Mouse (Mus musculus): ENCODE measurements around the gene Mlkl. TPM values are rescaled to one million over a fixed set of nuclear protein-coding genes. Genes with fewer than 3 reads are reported as not detected.
A peak's percentile ranks its signal among the peaks of the same experiment; 100 is the strongest.
"Not testable (repeated sequence)": the region's sequence is repeated elsewhere in the genome, so short reads cannot be mapped to it uniquely, and the experiment has no call there.

Mlkl gene
- polyA plus RNA-seq, 1 experiment from 2014 or later: 0.21 TPM

DNA sequence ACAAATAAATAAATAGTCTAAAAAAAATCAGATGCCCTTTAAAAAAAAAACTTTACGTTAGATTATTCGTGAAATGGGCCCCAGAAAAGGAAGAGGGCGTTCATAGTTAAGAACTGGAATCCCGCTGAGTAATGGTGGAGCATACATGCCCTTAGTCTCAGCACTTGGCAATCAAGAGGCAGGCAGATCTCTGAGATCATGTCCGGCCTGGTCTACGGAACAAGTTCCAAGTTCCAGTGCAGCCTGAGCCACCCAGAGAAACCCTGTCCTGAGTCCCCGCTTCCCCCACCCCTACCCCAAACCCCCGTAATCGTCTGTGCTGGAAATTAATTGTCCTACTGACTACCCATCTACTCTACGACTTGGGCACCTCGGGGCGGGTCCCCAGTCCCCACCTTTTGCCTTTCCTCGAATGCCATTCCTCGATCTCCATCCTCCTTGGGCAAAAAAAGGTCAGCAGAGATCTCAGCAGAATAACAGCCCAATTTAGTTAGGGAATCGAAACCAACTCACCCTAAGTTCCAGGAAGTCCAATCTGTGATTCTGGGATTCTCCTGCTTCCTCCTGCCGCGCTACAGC lies 577 bp downstream of the Mlkl start:
- Histone ChIP-seq H3K4me2 (ENCODE audit: low read length) (peak overlapping the region; percentile 69), H3K9ac (ENCODE audit: low read depth, low read length) (peak overlapping the region; percentile 45; the same call in 1 of the 2 replicates), H3K9me3 (replicated peaks; ENCODE audit: control insufficient read depth, low read length, poor library complexity, severe bottlenecking) (no peaks in the 10 kb centered on the region), H3K4me1 (ENCODE audit: control insufficient read depth, insufficient read depth, low read length) (peaks cover 9% of the 10 kb centered on the region), H3K27me3 (ENCODE audit: control insufficient read depth, insufficient read depth, low read depth, low read length) (peaks cover 5% of the 10 kb centered on the region), H3K4me3 (ENCODE audit: low read depth, low read length) (peak overlapping the region; percentile 39), H3K27ac (ENCODE audit: low read length) (no peak overlapping the region), H3K36me3 (ENCODE audit: control insufficient read depth, insufficient read depth, low read length) (no peaks in the 10 kb centered on the region)
- ATAC-seq: no peak
- 36% methylated on average over 17 of the region's 17 CpGs for WGBS

DNA sequence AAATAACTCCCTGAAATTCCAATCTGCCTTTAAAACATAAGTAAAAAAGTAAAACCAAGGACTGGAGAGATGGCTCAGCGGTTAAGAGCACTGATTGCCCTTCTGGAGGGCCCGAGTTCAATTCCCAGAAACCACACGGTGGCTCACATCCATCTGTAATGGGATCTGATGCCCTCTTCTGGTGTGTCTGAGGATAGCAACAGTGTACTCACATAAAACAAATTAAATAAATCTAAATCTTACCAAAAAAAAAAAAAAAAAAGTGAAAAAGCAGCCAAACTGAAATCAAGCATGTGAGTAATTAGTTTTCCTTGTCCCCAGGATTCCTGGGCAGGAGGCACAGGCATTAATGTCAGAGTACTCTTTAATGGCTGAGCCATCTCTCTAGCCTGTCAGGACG lies 1.3 kb downstream of the Mlkl start:
- Histone ChIP-seq H3K4me3 (ENCODE audit: low read depth, low read length) (no peak overlapping the region), H3K27me3 (ENCODE audit: control insufficient read depth, insufficient read depth, low read depth, low read length) (peaks cover 5% of the 10 kb centered on the region), H3K4me1 (ENCODE audit: control insufficient read depth, insufficient read depth, low read length) (peaks cover 9% of the 10 kb centered on the region), H3K9ac (ENCODE audit: low read depth, low read length) (no peak overlapping the region), H3K4me2 (ENCODE audit: low read length) (no peak overlapping the region), H3K9me3 (replicated peaks; ENCODE audit: control insufficient read depth, low read length, poor library complexity, severe bottlenecking) (no peaks in the 10 kb centered on the region), H3K36me3 (ENCODE audit: control insufficient read depth, insufficient read depth, low read length) (no peaks in the 10 kb centered on the region), H3K27ac (ENCODE audit: low read length) (no peak overlapping the region)
- ATAC-seq: no peak
- 83% methylated on average over 4 of the region's 4 CpGs for WGBS

DNA sequence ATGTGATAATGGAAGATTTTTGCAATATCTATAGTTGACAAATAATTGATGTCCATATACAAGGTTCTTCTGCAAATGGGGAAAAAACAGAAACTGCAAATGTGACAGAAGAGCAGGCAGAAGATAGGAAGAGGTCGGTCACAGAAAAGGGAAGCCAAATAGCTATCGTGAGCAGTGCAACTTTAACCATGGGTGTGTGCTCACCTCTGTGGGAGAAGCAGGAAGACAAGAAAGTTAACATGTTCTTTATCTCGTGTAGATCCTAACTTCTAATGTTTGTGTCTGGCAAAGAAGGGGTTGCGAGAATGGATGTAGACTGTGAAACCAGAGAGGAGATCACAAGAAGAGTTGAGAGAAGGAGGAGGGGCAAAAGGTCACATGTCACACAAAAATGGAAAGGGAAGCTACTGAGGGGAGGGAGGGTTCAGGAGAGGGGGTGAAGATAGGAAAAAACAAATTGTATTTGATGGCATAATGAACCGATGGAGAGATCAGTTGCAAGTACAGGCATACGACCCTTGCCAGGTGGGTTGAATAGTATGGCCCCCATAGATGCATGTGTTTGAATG lies 12.7 kb downstream of the Mlkl start:
- Histone ChIP-seq H3K9ac (ENCODE audit: low read depth, low read length) (no peak overlapping the region), H3K27me3 (ENCODE audit: control insufficient read depth, insufficient read depth, low read depth, low read length) (no peaks in the 10 kb centered on the region), H3K9me3 (replicated peaks; ENCODE audit: control insufficient read depth, low read length, poor library complexity, severe bottlenecking) (no peaks in the 10 kb centered on the region), H3K36me3 (ENCODE audit: control insufficient read depth, insufficient read depth, low read length) (no peaks in the 10 kb centered on the region), H3K4me2 (ENCODE audit: low read length) (no peak overlapping the region), H3K4me3 (ENCODE audit: low read depth, low read length) (no peak overlapping the region), H3K4me1 (ENCODE audit: control insufficient read depth, insufficient read depth, low read length) (no peaks in the 10 kb centered on the region), H3K27ac (ENCODE audit: low read length) (no peak overlapping the region)
- WGBS: 84% methylated on average over 6 of the region's 6 CpGs
- no peak for ATAC-seq

- 90% methylated on average over 12 of the region's 12 CpGs for WGBS
- Histone ChIP-seq H3K36me3 (ENCODE audit: control insufficient read depth, insufficient read depth, low read length) (no peaks in the 10 kb centered on the region), H3K4me3 (ENCODE audit: low read depth, low read length) (no peak overlapping the region), H3K4me1 (ENCODE audit: control insufficient read depth, insufficient read depth, low read length) (no peaks in the 10 kb centered on the region), H3K27me3 (ENCODE audit: control insufficient read depth, insufficient read depth, low read depth, low read length) (no peaks in the 10 kb centered on the region), H3K27ac (ENCODE audit: low read length) (no peak overlapping the region), H3K9me3 (replicated peaks; ENCODE audit: control insufficient read depth, low read length, poor library complexity, severe bottlenecking) (no peaks in the 10 kb centered on the region), H3K4me2 (ENCODE audit: low read length) (no peak overlapping the region), H3K9ac (ENCODE audit: low read depth, low read length) (no peak overlapping the region)
- ATAC-seq: no peak
Measured at GRCm38 (mm10) chr8:111314729-111315128, 23.2 kb downstream of the Mlkl start.

DNA sequence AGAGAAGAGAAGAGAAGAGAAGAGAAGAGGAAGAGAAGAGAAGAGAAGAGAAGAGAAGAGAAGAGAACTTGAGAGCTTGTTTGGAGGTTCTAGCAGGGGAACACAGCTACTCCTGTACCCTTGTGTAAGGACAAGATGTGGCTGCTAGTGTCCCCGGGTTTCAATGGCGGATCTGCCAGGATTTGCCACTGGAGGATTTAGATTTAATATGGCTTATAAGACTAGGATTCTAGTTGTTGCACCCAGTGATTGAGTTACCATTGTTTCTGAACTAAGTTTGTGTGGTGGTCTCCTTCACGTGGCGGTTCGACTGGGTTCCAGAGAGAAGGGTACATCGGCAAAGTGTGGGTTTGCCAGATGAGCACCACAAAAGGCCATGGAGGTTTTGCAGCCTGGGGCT lies 24.0 kb downstream of the Mlkl start:
- H3K4me3 ChIP-seq (ENCODE audit: low read depth, low read length); H3K4me1 ChIP-seq (ENCODE audit: control insufficient read depth, insufficient read depth, low read length); H3K27ac ChIP-seq (ENCODE audit: low read length); H3K9me3 ChIP-seq (replicated peaks; ENCODE audit: control insufficient read depth, low read length, poor library complexity, severe bottlenecking); H3K4me2 ChIP-seq (ENCODE audit: low read length); ATAC-seq; H3K9ac ChIP-seq (ENCODE audit: low read depth, low read length); H3K36me3 ChIP-seq (ENCODE audit: control insufficient read depth, insufficient read depth, low read length); H3K27me3 ChIP-seq (ENCODE audit: control insufficient read depth, insufficient read depth, low read depth, low read length): not testable (repeated sequence)
- 94% methylated on average over 6 of the region's 6 CpGs for WGBS

- H3K4me3 ChIP-seq (ENCODE audit: low read depth, low read length): no peak overlapping the region
- no peak for ATAC-seq
- no peaks in the 10 kb centered on the region for H3K27me3 ChIP-seq (ENCODE audit: control insufficient read depth, insufficient read depth, low read depth, low read length)
- H3K4me1 ChIP-seq (ENCODE audit: control insufficient read depth, insufficient read depth, low read length): no peaks in the 10 kb centered on the region
- no peaks in the 10 kb centered on the region for H3K36me3 ChIP-seq (ENCODE audit: control insufficient read depth, insufficient read depth, low read length)
- H3K27ac ChIP-seq (ENCODE audit: low read length): no peak overlapping the region
- no peak overlapping the region for H3K9ac ChIP-seq (ENCODE audit: low read depth, low read length)
- no peaks in the 10 kb centered on the region for H3K9me3 ChIP-seq (replicated peaks; ENCODE audit: control insufficient read depth, low read length, poor library complexity, severe bottlenecking)
- no peak overlapping the region for H3K4me2 ChIP-seq (ENCODE audit: low read length)
- WGBS: 78% methylated on average over 3 of the region's 3 CpGs
Measured at GRCm38 (mm10) chr8:111312758-111313162, 25.2 kb downstream of the Mlkl start.

DNA sequence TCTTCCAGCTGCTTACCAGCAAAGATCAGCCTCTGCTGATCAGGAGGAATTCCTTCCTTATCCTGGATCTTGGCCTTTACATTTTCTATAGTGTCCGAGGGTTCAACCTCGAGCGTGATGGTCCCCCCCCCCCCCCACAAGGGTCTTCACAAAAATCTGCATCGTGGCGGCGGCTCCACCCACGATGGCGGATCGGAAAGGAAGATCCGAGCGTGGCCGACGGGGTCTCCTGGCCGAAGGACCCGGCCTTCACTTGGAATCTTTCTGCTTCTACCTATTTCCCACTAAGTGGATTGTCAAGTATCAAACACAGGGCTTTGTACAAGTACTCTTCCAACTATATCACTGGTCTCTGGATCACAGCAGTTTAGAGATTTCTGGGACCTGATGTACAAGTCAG lies 28.0 kb downstream of the Mlkl start:
- H3K27ac ChIP-seq (ENCODE audit: low read length); H3K4me3 ChIP-seq (ENCODE audit: low read depth, low read length); H3K9me3 ChIP-seq (replicated peaks; ENCODE audit: control insufficient read depth, low read length, poor library complexity, severe bottlenecking); H3K4me2 ChIP-seq (ENCODE audit: low read length); H3K27me3 ChIP-seq (ENCODE audit: control insufficient read depth, insufficient read depth, low read depth, low read length); ATAC-seq; H3K36me3 ChIP-seq (ENCODE audit: control insufficient read depth, insufficient read depth, low read length); H3K9ac ChIP-seq (ENCODE audit: low read depth, low read length); H3K4me1 ChIP-seq (ENCODE audit: control insufficient read depth, insufficient read depth, low read length): not testable (repeated sequence)
- 93% methylated on average over 12 of the region's 15 CpGs for WGBS

DNA sequence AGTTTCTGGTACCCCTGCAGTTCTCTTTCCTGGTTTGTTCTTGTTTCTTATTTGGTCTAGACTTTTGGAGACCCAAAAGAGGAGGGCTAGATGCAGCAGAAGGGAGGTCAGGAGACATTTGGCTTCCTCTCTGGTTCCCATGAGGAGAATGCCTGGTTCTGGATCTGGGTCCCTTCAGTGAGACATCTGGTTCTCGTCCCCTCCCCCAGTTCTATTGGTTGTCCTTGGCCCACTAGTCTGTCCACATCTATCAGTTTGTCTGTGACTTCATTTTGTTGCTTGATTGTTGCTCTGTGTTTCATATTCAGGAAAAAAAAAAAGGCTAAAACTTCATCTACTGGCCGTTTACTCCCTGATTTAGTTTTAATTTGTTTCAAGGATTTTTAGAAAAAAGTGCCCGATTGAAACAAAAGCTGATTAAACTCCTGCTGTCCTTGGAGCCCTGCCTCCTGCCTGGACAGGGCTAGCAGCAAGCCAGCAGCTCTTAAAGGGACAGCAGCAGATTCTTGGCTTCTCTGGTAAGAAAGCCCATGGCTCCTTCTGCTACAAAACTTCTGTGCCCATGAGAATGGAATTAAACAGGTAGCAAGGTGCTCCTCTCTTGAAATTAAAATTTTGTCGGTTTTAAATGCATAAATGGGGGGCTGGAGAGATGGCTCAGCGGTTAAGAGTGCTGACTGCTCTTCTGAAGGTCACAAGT lies 32.8 kb downstream of the Mlkl start:
- Histone ChIP-seq H3K4me3 (ENCODE audit: low read depth, low read length) (no peak overlapping the region), H3K9ac (ENCODE audit: low read depth, low read length) (no peak overlapping the region), H3K4me1 (ENCODE audit: control insufficient read depth, insufficient read depth, low read length) (no peaks in the 10 kb centered on the region), H3K4me2 (ENCODE audit: low read length) (no peak overlapping the region), H3K36me3 (ENCODE audit: control insufficient read depth, insufficient read depth, low read length) (no peaks in the 10 kb centered on the region), H3K27ac (ENCODE audit: low read length) (no peak overlapping the region), H3K9me3 (replicated peaks; ENCODE audit: control insufficient read depth, low read length, poor library complexity, severe bottlenecking) (no peaks in the 10 kb centered on the region), H3K27me3 (ENCODE audit: control insufficient read depth, insufficient read depth, low read depth, low read length) (no peaks in the 10 kb centered on the region)
- WGBS: 27% methylated on average over 5 of the region's 5 CpGs
- ATAC-seq: no peak

DNA sequence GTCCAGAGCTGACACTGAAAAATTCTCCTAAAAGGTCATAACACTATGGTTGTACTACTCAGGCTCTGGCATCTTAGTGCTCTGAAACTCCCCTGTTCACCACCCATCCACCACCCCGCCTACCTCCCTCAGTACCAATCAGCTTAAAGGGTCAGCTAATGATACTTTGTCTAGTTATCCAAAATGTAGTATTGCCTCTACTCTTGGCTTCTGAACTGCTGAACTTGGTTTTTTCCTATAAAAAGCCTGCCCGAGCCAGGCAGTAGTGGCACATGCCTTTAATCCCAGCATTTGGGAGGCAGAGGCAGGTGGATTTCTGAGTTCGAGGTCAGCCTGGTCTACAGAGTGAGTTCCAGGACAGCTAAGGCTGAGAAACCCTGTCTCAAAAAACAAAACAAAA lies 33.6 kb downstream of the Mlkl start:
- no peak overlapping the region for H3K9ac ChIP-seq (ENCODE audit: low read depth, low read length)
- H3K4me3 ChIP-seq (ENCODE audit: low read depth, low read length): no peak overlapping the region
- no peak overlapping the region for H3K4me2 ChIP-seq (ENCODE audit: low read length)
- no peak for ATAC-seq
- WGBS: 79% methylated on average over 3 of the region's 3 CpGs
- H3K4me1 ChIP-seq (ENCODE audit: control insufficient read depth, insufficient read depth, low read length): peaks cover under 1% of the 10 kb centered on the region; the same call in 1 of the 2 replicates
- H3K27me3 ChIP-seq (ENCODE audit: control insufficient read depth, insufficient read depth, low read depth, low read length): no peaks in the 10 kb centered on the region
- no peaks in the 10 kb centered on the region for H3K9me3 ChIP-seq (replicated peaks; ENCODE audit: control insufficient read depth, low read length, poor library complexity, severe bottlenecking)
- H3K27ac ChIP-seq (ENCODE audit: low read length): no peak overlapping the region
- no peaks in the 10 kb centered on the region for H3K36me3 ChIP-seq (ENCODE audit: control insufficient read depth, insufficient read depth, low read length)

Data from midbrain, embryonic 16.5 days (tissue).